Mouse (Mus musculus) erythroblast, embryonic 14.5 days (primary cell): ENCODE results near the gene Cdkl3. TPM values are rescaled to one million over a fixed set of nuclear protein-coding genes. Genes with fewer than 3 reads are reported as not detected.

Source experiments
- H3K27me3 ChIP-seq: 2 replicates; pipeline ENCODE4 v1.6.1; 2012; ENCODE audit warnings: inconsistent platforms; ENCODE audit not compliant: control insufficient read depth
- H3K36me3 ChIP-seq: 2 replicates; pipeline ENCODE4 v1.6.1; 2012; ENCODE audit warnings: mild to moderate bottlenecking, inconsistent platforms; ENCODE audit not compliant: control insufficient read depth
- H3K4me1 ChIP-seq: 2 replicates; pipeline ENCODE4 v1.6.1; 2012; ENCODE audit warnings: inconsistent platforms; ENCODE audit not compliant: control insufficient read depth
- H3K4me3 ChIP-seq: replicated peaks from 2 replicates; pipeline ENCODE3; 2012; ENCODE audit warnings: moderate library complexity, mild to moderate bottlenecking, inconsistent platforms
- H3K9me3 ChIP-seq: 2 replicates; pipeline ENCODE4 v1.6.1; 2012; ENCODE audit warnings: low read length, inconsistent platforms, mixed read lengths; ENCODE audit not compliant: control insufficient read depth
- GATA1 ChIP-seq: IDR thresholded peaks from 2 replicates; pipeline ENCODE4 v1.6.1; 2012; ENCODE audit warnings: low read length, inconsistent platforms, mixed read lengths
- TAL1 ChIP-seq: IDR thresholded peaks from 3 replicates; pipeline ENCODE4 v1.6.1; 2012; ENCODE audit warnings: low read length, inconsistent platforms, mixed read lengths
- polyA plus RNA-seq: library from polyadenylated mRNA; stranded (reverse); fragments of >175 nt; gene quantifications from 2 replicates; pipeline ENCODE4 v1.2.3, GENCODE M21; 2012

The Cdkl3 gene
- polyA plus RNA-seq, 1 experiment = not detected

- H3K27me3 ChIP-seq = no peaks in the 10 kb centered on the region
- peaks cover 17% of the 10 kb centered on the region for H3K4me1 ChIP-seq
- no peaks in the 10 kb centered on the region for H3K9me3 ChIP-seq
- TF ChIP-seq TAL1 (no peak), GATA1 (no peak)
- no peaks in the 10 kb centered on the region for H3K36me3 ChIP-seq
- no peak overlapping the region for H3K4me3 ChIP-seq
Observed at GRCm38 (mm10) chr11:52043224-52043623, 39.2 kb downstream of the Cdkl3 start.

- Histone ChIP-seq H3K27me3 (no peaks in the 10 kb centered on the region), H3K4me1 (peaks cover 17% of the 10 kb centered on the region), H3K9me3 (no peaks in the 10 kb centered on the region), H3K4me3 (no peak overlapping the region), H3K36me3 (no peaks in the 10 kb centered on the region)
- no peak for TF ChIP-seq TAL1
- no peak for TF ChIP-seq GATA1
Observed at GRCm38 (mm10) chr11:52044156-52044555, 40.1 kb downstream of the Cdkl3 start.

GRCm38 (mm10) chr11:52046446-52047165 lies 42.6 kb downstream of the Cdkl3 start:
- H3K4me3 ChIP-seq = no peak overlapping the region

GRCm38 (mm10) chr11:52053371-52053770 lies 49.4 kb downstream of the Cdkl3 start:
- Histone ChIP-seq H3K4me1 (no peaks in the 10 kb centered on the region), H3K36me3 (no peaks in the 10 kb centered on the region), H3K9me3 (no peaks in the 10 kb centered on the region), H3K27me3 (no peaks in the 10 kb centered on the region), H3K4me3 (no peak overlapping the region)
- TF ChIP-seq GATA1 (no peak), TAL1 (no peak)

More at GRCm38 (mm10) chr11:52046446-52047165, 42.6 kb downstream of the Cdkl3 start:
- no peaks in the 10 kb centered on the region for H3K27me3 ChIP-seq
- TF ChIP-seq GATA1 = no peak
- no peak for TF ChIP-seq TAL1
- peaks cover 17% of the 10 kb centered on the region for H3K4me1 ChIP-seq
- no peaks in the 10 kb centered on the region for H3K36me3 ChIP-seq
- H3K9me3 ChIP-seq = no peaks in the 10 kb centered on the region

GRCm38 (mm10) chr11:52054728-52055127 lies 50.7 kb downstream of the Cdkl3 start:
- Histone ChIP-seq H3K9me3 (no peaks in the 10 kb centered on the region), H3K4me3 (no peak overlapping the region), H3K27me3 (no peaks in the 10 kb centered on the region), H3K36me3 (no peaks in the 10 kb centered on the region), H3K4me1 (no peaks in the 10 kb centered on the region)
- TF ChIP-seq GATA1 (no peak), TAL1 (no peak)

- Histone ChIP-seq H3K27me3 (no peaks in the 10 kb centered on the region), H3K9me3 (no peaks in the 10 kb centered on the region), H3K36me3 (no peaks in the 10 kb centered on the region), H3K4me1 (no peaks in the 10 kb centered on the region), H3K4me3 (no peak overlapping the region)
- TF ChIP-seq GATA1 (no peak), TAL1 (no peak)
Observed at GRCm38 (mm10) chr11:52056198-52056597, 52.2 kb downstream of the Cdkl3 start.

GRCm38 (mm10) chr11:52059001-52059400 lies 55.0 kb downstream of the Cdkl3 start:
- no peak overlapping the region for H3K4me3 ChIP-seq
- no peaks in the 10 kb centered on the region for H3K27me3 ChIP-seq
- no peaks in the 10 kb centered on the region for H3K4me1 ChIP-seq
- no peak for TF ChIP-seq TAL1
- no peak for TF ChIP-seq GATA1
- H3K36me3 ChIP-seq = no peaks in the 10 kb centered on the region
- H3K9me3 ChIP-seq = no peaks in the 10 kb centered on the region

- no peaks in the 10 kb centered on the region for H3K9me3 ChIP-seq
- H3K4me1 ChIP-seq = no peaks in the 10 kb centered on the region
- H3K27me3 ChIP-seq = no peaks in the 10 kb centered on the region
- TF ChIP-seq TAL1 (no peak), GATA1 (no peak)
- no peaks in the 10 kb centered on the region for H3K36me3 ChIP-seq
- H3K4me3 ChIP-seq = no peak overlapping the region
Observed at GRCm38 (mm10) chr11:52060315-52060714, 56.3 kb downstream of the Cdkl3 start.

GRCm38 (mm10) chr11:52062406-52062805 lies 58.4 kb downstream of the Cdkl3 start:
- no peaks in the 10 kb centered on the region for H3K27me3 ChIP-seq
- peaks cover 2% of the 10 kb centered on the region for H3K4me1 ChIP-seq
- TF ChIP-seq TAL1 (no peak), GATA1 (no peak)
- H3K9me3 ChIP-seq = no peaks in the 10 kb centered on the region
- H3K36me3 ChIP-seq = no peaks in the 10 kb centered on the region
- H3K4me3 ChIP-seq = no peak overlapping the region

GRCm38 (mm10) chr11:52064398-52064797 lies 60.4 kb downstream of the Cdkl3 start:
- TF ChIP-seq TAL1 (no peak), GATA1 (no peak)
- H3K27me3 ChIP-seq = no peaks in the 10 kb centered on the region
- no peak overlapping the region for H3K4me3 ChIP-seq
- peaks cover 2% of the 10 kb centered on the region for H3K4me1 ChIP-seq
- H3K36me3 ChIP-seq = no peaks in the 10 kb centered on the region
- H3K9me3 ChIP-seq = no peaks in the 10 kb centered on the region
